Mouse (Mus musculus) ES-Bruce4 (cell line): ENCODE data around the gene Pfdn6.

Experiments
- CTCF ChIP-seq: IDR thresholded peaks from one replicate; pipeline ENCODE4 v1.8.1; 2011; ENCODE audit warnings: low read depth, low read length
- POLR2A ChIP-seq: IDR thresholded peaks from one replicate; pipeline ENCODE4 v1.8.1; 2011; ENCODE audit warnings: low read length; ENCODE audit not compliant: insufficient read depth

DNA sequence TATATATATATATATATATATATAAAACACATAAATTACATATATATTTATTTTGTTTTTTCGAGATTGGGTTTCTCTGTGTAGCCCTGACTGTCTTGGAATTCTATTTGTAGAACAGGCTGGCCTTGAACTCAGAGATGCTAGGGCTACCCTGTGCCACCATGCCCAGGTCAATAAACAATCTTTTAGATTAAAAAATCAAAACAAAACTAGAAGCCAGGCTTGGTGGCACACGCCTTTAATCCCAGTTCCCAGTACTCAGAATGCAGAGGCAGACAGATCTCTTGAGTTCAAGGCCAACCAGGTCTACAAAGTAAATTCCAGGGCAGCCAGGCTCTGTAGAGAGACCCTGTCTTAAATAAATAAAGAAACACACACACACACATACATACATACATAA lies 48.8 kb downstream of the Pfdn6 start:
- no peak for TF ChIP-seq CTCF
- TF ChIP-seq POLR2A = no peak
